Mouse (Mus musculus): ENCODE data around the gene Icam4. TPM values are rescaled to one million over a fixed set of nuclear protein-coding genes. Genes with fewer than 3 reads are reported as not detected.

The Icam4 gene
- polyA plus RNA-seq, 1 experiment from 2014 or later: 3.1 TPM

DNA sequence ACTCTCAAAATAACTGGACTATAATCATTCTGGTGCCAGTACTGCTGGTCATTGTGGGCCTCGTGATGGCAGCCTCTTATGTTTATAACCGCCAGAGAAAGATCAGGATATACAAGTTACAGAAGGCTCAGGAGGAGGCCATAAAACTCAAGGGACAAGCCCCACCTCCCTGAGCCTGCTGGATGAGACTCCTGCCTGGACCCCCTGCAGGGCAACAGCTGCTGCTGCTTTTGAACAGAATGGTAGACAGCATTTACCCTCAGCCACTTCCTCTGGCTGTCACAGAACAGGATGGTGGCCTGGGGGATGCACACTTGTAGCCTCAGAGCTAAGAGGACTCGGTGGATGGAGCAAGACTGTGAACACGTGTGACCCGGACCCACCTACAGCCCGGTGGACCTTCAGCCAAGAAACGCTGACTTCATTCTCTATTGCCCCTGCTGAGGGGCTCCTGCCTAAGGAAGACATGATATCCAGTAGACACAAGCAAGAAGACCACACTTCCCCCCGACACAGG, 1.3 kb upstream of the Icam4 start:
- Histone ChIP-seq H3K27ac (replicated peaks) (no peak overlapping the region), H3K4me2 (no peak overlapping the region), H3K4me3 (no peak overlapping the region), H3K9ac (no peak overlapping the region), H3K36me3 (no peaks in the 10 kb centered on the region), H3K9me3 (no peaks in the 10 kb centered on the region), H3K27me3 (replicated peaks) (peaks cover 63% of the 10 kb centered on the region), H3K4me1 (peaks cover 41% of the 10 kb centered on the region)
- WGBS: 56% methylated on average over 8 of the region's 8 CpGs
- no peak for ATAC-seq (ENCODE audit: extremely low read depth, insufficient number of reproducible peaks, low FRiP score, low TSS enrichment)

DNA sequence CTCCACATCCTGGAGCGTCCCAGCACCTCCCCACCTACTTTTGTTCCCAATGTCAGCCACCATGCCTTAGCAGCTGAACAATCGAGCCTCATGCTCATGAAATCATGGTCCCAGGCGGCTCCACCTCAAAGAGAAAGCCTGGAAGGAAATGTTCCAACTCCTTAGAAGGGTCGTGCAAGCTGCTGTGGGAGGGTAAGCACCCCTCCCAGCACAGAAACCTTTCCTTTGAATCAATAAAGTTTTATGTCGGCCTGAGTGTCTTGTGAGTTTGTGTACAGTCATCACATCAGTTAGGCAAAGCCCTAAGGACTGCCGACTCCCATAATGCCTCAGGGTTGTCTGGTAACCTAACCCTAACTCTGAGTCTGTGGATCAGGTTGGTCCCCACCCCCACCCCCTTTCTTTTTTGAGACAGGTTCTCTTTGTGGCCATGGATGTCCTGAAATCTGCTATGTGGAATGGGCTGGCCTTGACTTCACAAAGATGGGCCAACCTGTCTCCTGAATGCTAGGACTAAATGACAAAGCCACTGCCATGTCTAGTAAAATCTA, 538 bp upstream of the Icam4 start:
- H3K36me3 ChIP-seq: no peaks in the 10 kb centered on the region
- no peaks in the 10 kb centered on the region for H3K9me3 ChIP-seq
- no peak for ATAC-seq (ENCODE audit: extremely low read depth, insufficient number of reproducible peaks, low FRiP score, low TSS enrichment)
- 0 out of 2 replicates have a peak overlapping the region, but pooled peaks have one; percentile 75 for H3K9ac ChIP-seq
- WGBS: 66% methylated on average over 6 of the region's 6 CpGs
- peaks cover 71% of the 10 kb centered on the region for H3K27me3 ChIP-seq (replicated peaks)
- peak overlapping the region; percentile 98 for H3K4me2 ChIP-seq
- no peak overlapping the region for H3K4me3 ChIP-seq
- no peak overlapping the region for H3K27ac ChIP-seq (replicated peaks)
- H3K4me1 ChIP-seq: peaks cover 49% of the 10 kb centered on the region

DNA sequence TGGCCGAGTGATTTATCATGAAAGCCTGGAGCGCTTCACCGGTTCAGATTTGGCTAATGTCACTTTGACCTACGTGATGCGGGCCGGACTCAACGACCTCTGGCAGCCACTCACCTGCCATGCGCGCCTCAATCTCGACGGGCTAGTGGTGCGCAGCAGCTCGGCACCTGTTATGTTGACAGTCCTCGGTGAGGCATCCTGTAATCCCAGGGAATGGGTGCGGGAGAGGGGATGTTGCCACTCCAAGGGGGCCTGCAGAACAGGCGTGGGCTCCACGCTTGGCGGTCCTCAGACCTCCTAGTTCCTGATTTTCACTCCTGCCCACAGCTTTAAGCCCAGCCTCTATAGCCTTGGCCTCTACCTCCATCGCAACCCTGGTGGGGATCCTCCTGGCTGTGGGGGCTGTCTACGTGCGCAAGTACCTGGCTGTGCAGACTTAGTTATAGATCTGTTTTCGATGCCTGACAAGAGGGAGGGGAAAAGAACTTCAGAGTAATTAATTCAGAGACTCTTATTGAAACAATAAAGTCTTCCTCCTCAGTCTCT, 955 bp downstream of the Icam4 start:
- no peaks in the 10 kb centered on the region for H3K36me3 ChIP-seq
- no peak for ATAC-seq (ENCODE audit: extremely low read depth, insufficient number of reproducible peaks, low FRiP score, low TSS enrichment)
- peak overlapping the region; percentile 60 for H3K4me3 ChIP-seq
- no peaks in the 10 kb centered on the region for H3K9me3 ChIP-seq
- peak overlapping the region; percentile 33; the same call in 1 of the 2 replicates for H3K27ac ChIP-seq (replicated peaks)
- H3K4me2 ChIP-seq: peak overlapping the region; percentile 98
- WGBS: 17% methylated on average over 22 of the region's 22 CpGs
- peaks cover 86% of the 10 kb centered on the region for H3K27me3 ChIP-seq (replicated peaks)
- peaks cover 57% of the 10 kb centered on the region for H3K4me1 ChIP-seq
- H3K9ac ChIP-seq: peak overlapping the region; percentile 69

DNA sequence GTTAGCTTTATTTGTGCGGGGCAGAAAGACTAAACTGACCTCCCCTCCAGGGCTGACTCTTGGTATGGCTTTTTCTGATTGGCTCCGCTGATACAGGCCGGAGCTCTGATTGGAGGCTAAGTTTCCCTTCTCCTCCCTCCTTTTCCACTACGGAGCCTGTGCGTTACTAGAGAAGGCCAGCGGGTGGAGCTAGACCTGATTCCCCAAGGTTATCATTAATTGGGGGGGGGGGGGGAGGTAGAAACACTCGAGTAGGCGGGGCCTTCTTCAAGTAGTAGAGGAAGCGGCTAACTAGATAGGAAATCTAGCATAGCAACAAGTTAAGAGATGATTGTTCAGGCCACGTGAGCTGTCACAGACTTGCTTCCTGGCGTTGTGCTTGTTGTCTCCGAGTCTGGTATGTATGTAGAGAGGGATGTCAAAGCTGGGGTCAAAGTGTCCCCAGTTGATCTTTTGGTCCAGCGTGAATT, 1.6 kb downstream of the Icam4 start:
- WGBS: 0% methylated on average over 13 of the region's 13 CpGs
- H3K9ac ChIP-seq: peak overlapping the region; percentile 71
- H3K4me3 ChIP-seq: peak overlapping the region; percentile 60
- H3K36me3 ChIP-seq: no peaks in the 10 kb centered on the region
- H3K9me3 ChIP-seq: no peaks in the 10 kb centered on the region
- peaks cover 60% of the 10 kb centered on the region for H3K4me1 ChIP-seq
- 0 out of 2 replicates have a peak overlapping the region, but pooled peaks have one; percentile 13 for H3K27ac ChIP-seq (replicated peaks)
- H3K4me2 ChIP-seq: peak overlapping the region; percentile 98
- peak; percentile 33; the same call in 1 of the 2 replicates for ATAC-seq (ENCODE audit: extremely low read depth, insufficient number of reproducible peaks, low FRiP score, low TSS enrichment)
- peaks cover 88% of the 10 kb centered on the region for H3K27me3 ChIP-seq (replicated peaks)

DNA sequence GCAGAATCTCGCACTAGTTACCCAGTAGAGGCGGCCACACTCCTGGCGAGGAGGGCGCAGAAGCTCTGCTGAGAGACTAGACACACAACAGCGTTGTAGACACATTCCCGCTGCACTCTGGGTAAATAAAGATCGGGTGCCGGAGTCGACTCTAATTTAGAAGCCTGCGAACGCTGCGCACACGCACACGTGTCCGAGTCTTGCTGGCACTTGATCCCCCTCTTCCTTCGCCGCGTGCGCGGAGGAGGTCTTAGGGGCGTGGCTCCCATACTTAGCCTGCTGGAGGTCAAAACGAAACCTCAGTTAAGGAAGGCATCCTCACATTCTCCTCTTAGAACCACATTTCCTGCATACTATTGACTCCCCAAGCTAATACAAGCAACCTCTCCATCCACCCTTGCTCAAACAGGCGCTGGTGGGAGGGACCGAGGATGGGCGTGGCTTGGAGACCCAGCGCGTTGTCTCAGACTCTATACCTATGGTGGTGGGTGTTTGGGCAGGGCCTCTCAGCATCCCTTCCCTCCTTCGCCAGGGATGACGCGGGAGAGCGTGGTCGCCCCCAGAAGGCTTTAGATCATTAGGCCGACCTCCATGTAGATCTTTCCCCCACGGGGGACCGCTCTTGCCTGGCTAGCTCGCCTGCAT, 2.2 kb downstream of the Icam4 start:
- Histone ChIP-seq H3K4me2 (peak overlapping the region; percentile 98), H3K36me3 (no peaks in the 10 kb centered on the region), H3K27ac (replicated peaks) (0 out of 2 replicates have a peak overlapping the region, but pooled peaks have one; percentile 13), H3K4me1 (peaks cover 65% of the 10 kb centered on the region), H3K4me3 (peak overlapping the region; percentile 60), H3K27me3 (replicated peaks) (peaks cover 88% of the 10 kb centered on the region), H3K9me3 (no peaks in the 10 kb centered on the region), H3K9ac (peak overlapping the region; percentile 71)
- WGBS: under 1% methylated on average over 36 of the region's 36 CpGs
- ATAC-seq (ENCODE audit: extremely low read depth, insufficient number of reproducible peaks, low FRiP score, low TSS enrichment): no peak

DNA sequence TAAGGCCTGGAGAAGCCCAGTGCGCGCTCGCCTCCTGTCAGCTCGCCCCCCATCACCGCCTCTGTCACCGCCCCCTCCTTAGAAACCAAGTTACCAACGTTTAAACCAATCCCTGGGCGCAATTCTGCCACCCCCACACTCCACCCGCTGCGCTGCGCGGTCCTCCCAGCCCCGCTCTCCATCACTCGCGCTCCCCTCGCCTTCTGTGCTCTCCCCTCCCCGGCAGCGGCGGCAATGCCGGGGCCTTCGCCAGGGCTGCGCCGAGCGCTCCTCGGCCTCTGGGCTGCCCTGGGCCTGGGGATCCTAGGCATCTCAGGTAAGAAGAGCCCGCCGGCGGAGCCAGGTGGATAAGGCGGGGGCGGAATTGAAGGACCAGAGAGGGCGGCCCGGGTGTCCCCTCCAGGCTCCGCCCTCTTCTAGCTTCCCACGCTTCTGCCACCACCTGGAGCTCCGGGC, 2.8 kb downstream of the Icam4 start, which contains the start of gene Icam5:
Gene Icam5 (plus strand): TSS at position 178 of the 456 bp plus-strand sequence.
- Histone ChIP-seq H3K27me3 (replicated peaks) (peaks cover 88% of the 10 kb centered on the region), H3K4me3 (peak within 1 kb of the TSS; percentile 60), H3K4me1 (peaks cover 70% of the 10 kb centered on the region), H3K9me3 (no peaks in the 10 kb centered on the region), H3K4me2 (peak within 1 kb of the TSS; percentile 98), H3K9ac (peak within 1 kb of the TSS; percentile 78), H3K36me3 (no peaks in the 10 kb centered on the region), H3K27ac (replicated peaks) (0 out of 2 replicates have a peak within 1 kb of the TSS, but pooled peaks have one; percentile 13)
- 1% methylated on average over 35 of the region's 35 CpGs for WGBS
- ATAC-seq (ENCODE audit: extremely low read depth, insufficient number of reproducible peaks, low FRiP score, low TSS enrichment): no peak

DNA sequence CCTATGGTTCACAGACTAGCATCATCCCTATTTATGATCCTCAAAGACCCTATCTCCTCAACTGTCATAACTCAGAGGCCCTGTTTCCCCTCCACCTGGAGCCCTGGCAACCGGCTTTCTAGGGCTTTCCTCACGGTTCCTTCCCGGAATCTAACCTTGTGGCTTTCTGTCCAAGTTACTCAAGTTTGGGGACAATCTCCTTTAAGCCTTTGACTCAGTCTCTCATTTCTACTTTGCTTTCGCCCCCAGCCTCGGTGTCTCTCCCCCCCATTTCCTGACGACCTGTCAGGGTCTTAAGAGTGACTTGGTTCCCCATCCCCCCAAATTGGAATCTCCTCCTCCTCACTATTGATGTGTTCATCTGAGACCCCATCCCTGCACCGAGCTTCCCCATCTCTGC, 3.3 kb downstream of the Icam4 start:
- Histone ChIP-seq H3K27ac (replicated peaks) (no peak overlapping the region), H3K9ac (peak overlapping the region; percentile 78), H3K4me2 (peak overlapping the region; percentile 98), H3K36me3 (no peaks in the 10 kb centered on the region), H3K9me3 (no peaks in the 10 kb centered on the region), H3K4me1 (peaks cover 76% of the 10 kb centered on the region), H3K4me3 (peak overlapping the region; percentile 60), H3K27me3 (replicated peaks) (peaks cover 88% of the 10 kb centered on the region)
- WGBS: 2% methylated on average over 7 of the region's 7 CpGs
- no peak for ATAC-seq (ENCODE audit: extremely low read depth, insufficient number of reproducible peaks, low FRiP score, low TSS enrichment)

DNA sequence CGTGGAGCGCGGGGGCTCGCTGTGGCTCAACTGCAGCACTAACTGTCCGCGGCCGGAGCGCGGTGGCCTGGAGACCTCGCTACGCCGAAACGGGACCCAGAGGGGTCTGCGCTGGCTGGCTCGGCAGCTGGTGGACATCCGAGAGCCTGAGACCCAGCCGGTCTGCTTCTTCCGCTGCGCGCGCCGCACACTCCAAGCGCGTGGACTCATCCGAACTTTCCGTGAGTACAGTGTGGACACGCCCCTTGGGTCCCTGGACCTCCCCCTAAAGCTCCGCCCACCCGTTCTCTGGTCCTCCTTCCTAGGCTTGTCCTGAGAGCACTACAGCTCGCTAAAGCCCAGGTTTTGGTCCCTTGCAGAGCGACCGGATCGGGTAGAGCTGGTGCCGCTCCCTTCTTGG, 4.0 kb downstream of the Icam4 start:
- H3K27ac ChIP-seq (replicated peaks): no peak overlapping the region
- peak overlapping the region; percentile 78 for H3K9ac ChIP-seq
- H3K9me3 ChIP-seq: no peaks in the 10 kb centered on the region
- H3K4me2 ChIP-seq: peak overlapping the region; percentile 98
- H3K27me3 ChIP-seq (replicated peaks): peaks cover 88% of the 10 kb centered on the region
- peak overlapping the region; percentile 60 for H3K4me3 ChIP-seq
- WGBS: 2% methylated on average over 34 of the region's 34 CpGs
- peaks cover 82% of the 10 kb centered on the region for H3K4me1 ChIP-seq
- no peaks in the 10 kb centered on the region for H3K36me3 ChIP-seq
- ATAC-seq (ENCODE audit: extremely low read depth, insufficient number of reproducible peaks, low FRiP score, low TSS enrichment): peak; percentile 57; the same call in 1 of the 2 replicates

DNA sequence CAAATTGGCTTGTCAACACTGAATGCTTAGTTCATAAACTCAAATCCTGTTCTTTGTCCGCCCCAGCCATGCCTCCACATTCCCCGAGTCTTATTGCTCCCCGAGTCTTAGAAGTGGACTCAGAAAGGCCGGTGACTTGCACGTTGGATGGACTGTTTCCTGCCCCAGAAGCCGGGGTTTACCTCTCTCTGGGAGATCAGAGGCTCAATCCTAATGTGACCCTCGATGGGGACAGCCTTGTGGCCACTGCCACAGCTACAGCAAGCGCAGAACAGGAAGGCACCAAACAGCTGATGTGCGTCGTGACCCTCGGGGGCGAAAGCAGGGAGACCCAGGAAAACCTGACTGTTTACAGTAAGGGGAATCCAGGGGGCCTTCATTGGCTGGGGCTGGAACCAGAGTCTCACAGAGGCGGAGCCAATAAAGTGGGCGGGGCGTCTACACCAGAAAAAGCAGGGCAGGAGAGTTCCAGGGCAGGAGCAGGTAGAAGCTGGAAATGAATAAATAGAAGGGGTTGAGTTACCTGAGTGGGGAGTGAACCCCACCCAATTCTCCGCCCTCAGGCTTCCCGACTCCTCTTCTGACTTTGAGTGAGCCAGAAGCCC, 5.4 kb downstream of the Icam4 start:
- Histone ChIP-seq H3K27ac (replicated peaks) (no peak overlapping the region), H3K4me2 (no peak overlapping the region), H3K4me1 (peaks cover 73% of the 10 kb centered on the region), H3K9me3 (no peaks in the 10 kb centered on the region), H3K36me3 (no peaks in the 10 kb centered on the region), H3K4me3 (peak overlapping the region; percentile 4; the same call in 1 of the 2 replicates), H3K9ac (no peak overlapping the region), H3K27me3 (replicated peaks) (peaks cover 93% of the 10 kb centered on the region)
- ATAC-seq (ENCODE audit: extremely low read depth, insufficient number of reproducible peaks, low FRiP score, low TSS enrichment): no peak
- 4% methylated on average over 17 of the region's 17 CpGs for WGBS

DNA sequence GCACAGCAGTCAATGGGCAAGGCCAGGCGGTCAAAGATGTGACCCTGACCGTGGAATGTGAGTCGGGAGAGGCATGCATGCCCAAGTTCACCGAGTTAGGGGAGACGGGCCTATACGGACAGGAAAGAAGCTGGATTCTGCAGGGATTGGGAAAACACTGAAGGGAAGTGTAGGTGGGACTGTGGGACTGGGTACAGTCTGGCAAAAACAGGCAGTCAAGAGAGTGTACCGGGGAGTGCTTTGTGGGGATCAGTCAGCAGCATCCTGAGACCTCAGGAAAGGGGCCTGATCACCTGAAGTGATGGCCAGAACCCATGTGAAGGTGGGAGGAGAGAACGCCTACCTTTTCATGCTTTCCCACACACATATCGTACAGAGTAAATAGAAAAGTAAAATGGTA, 6.4 kb downstream of the Icam4 start:
- Histone ChIP-seq H3K9me3 (no peaks in the 10 kb centered on the region), H3K36me3 (no peaks in the 10 kb centered on the region), H3K4me3 (no peak overlapping the region; the same call in 1 of the 2 replicates), H3K27ac (replicated peaks) (no peak overlapping the region), H3K4me1 (peaks cover 63% of the 10 kb centered on the region), H3K9ac (no peak overlapping the region), H3K4me2 (no peak overlapping the region), H3K27me3 (replicated peaks) (peaks cover 94% of the 10 kb centered on the region)
- ATAC-seq (ENCODE audit: extremely low read depth, insufficient number of reproducible peaks, low FRiP score, low TSS enrichment): no peak
- 25% methylated on average over 9 of the region's 9 CpGs for WGBS

DNA sequence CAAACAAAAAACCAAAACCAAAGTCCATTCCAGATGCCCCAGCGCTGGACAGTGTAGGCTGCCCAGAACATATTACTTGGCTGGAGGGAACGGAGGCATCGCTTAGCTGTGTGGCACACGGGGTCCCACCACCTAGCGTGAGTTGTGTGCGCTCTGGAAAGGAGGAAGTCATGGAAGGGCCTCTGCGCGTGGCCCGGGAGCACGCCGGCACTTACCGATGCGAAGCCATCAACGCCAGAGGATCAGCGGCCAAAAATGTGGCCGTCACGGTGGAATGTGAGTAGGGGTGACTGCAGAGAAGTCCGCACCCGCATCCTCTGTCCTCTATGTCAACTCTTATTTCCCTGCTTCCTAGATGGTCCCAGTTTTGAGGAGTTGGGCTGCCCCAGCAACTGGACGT, 7.0 kb downstream of the Icam4 start:
- Histone ChIP-seq H3K9me3 (no peaks in the 10 kb centered on the region), H3K4me1 (peaks cover 57% of the 10 kb centered on the region), H3K4me3 (peak overlapping the region; percentile 43; the same call in 1 of the 2 replicates), H3K4me2 (peak overlapping the region; percentile 70), H3K36me3 (no peaks in the 10 kb centered on the region), H3K27me3 (replicated peaks) (peaks cover 98% of the 10 kb centered on the region), H3K27ac (replicated peaks) (no peak overlapping the region), H3K9ac (peak overlapping the region; percentile 37; the same call in 1 of the 2 replicates)
- no peak for ATAC-seq (ENCODE audit: extremely low read depth, insufficient number of reproducible peaks, low FRiP score, low TSS enrichment)
- 7% methylated on average over 20 of the region's 20 CpGs for WGBS
